Mouse (Mus musculus): ENCODE measurements around the gene Fgf2. TPM values are rescaled to one million over a fixed set of nuclear protein-coding genes. Genes with fewer than 3 reads are reported as not detected.
A peak's percentile ranks its signal among the peaks of the same experiment; 100 is the strongest.

Fgf2 gene
- total and polyA plus RNA-seq, 3 experiments, result 0.15 to 0.53 TPM; not detected in 1

DNA sequence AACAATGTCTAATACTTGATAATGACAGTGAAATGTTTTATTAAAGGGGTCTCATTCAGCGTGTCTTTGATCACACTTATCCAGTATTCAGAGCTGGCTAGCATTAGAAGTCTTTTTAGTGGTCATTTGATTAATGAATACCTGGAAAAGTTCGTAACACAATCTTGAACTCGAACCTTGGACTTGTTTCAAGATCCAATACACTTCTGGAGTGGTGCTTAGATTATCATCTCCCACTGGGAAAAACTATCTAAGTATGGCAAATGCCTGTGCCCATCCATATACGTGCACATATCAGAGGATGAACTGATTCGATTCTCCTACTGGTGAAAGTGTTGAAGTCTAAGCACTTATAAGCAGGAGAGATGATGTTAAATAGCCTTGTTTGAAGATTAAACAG is 70.2 kb downstream of the Fgf2 start:
- Histone ChIP-seq H3K27me3 (ENCODE audit: control insufficient read depth in 1 of 2, insufficient read depth in 2 of 2, low read length in 2 of 2) (no peaks in the 10 kb centered on the region), H3K79me2 (ENCODE audit: control insufficient read depth, insufficient read depth, low read length, poor library complexity) (peaks cover 29% of the 10 kb centered on the region), H3K9me3 (replicated peaks; ENCODE audit: insufficient read depth, low read length) (no peaks in the 10 kb centered on the region), H3K4me1 (ENCODE audit: control insufficient read depth in 1 of 2, insufficient read depth in 2 of 2, low read length in 2 of 2) (peaks cover 2 to 6% of the 10 kb centered on the region in 2 experiments; a peak in 1 of 4 replicates), H3K27ac (ENCODE audit: control insufficient read depth, low read depth, low read length) (no peak overlapping the region), H3K36me3 (ENCODE audit: control insufficient read depth in 1 of 2, insufficient read depth in 2 of 2, low read length in 2 of 2) (peaks cover 0 to 14% of the 10 kb centered on the region in 2 experiments; a peak in 2 of 4 replicates), H3K4me3 (ENCODE audit: control insufficient read depth in 1 of 2, insufficient read depth in 1 of 2, low read depth in 2 of 2, low read length in 2 of 2) (peak overlapping the region; percentile 85 to 94; a peak in 2 of 4 replicates), H3K9ac (ENCODE audit: control insufficient read depth, low read depth, low read length, poor library complexity, severe bottlenecking) (no peak overlapping the region; the same call in 1 of the 2 replicates)
- TF ChIP-seq ETS1 (IDR thresholded peaks at IDR 0.05; ENCODE audit: low read depth, low read length) (no peak), ELF1 (IDR thresholded peaks at IDR 0.05; ENCODE audit: low read depth, low read length) (no peak), MXI1 (IDR thresholded peaks at IDR 0.05; ENCODE audit: low read depth, low read length) (no peak)
- no peak for DNase-seq (ENCODE audit: low read depth, low spot score)

DNA sequence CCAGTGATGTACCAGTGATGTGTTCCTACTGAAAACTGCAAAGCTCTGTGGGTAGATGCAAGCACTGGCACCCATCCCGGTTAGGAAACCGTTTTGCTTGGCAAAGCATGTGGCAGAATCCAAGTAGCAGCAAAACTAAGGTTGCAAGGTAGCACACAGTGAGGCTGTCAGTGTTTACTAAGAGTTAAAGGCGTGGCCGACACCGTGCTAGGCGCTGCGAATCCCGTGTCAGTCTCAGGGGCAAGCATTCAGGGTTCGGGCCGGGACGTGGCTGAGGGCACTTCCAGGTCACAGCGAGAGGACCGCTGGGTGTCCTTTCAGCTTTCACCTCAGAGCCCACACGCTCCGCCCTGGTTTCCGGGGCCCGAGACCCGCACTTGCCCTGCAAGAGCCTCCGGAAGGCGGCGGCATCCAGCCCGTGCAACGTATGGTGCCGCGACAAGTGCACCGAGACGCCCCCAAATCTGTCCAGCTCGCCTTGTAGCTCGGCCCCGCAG is 70.9 kb downstream of the Fgf2 start:
- no peak for DNase-seq (ENCODE audit: low read depth, low spot score)
- H3K4me1 ChIP-seq (ENCODE audit: control insufficient read depth in 1 of 2, insufficient read depth in 2 of 2, low read length in 2 of 2), result peaks cover 2 to 6% of the 10 kb centered on the region in 2 experiments; a peak in 1 of 4 replicates
- no peaks in the 10 kb centered on the region for H3K9me3 ChIP-seq (replicated peaks; ENCODE audit: insufficient read depth, low read length)
- H3K9ac ChIP-seq (ENCODE audit: control insufficient read depth, low read depth, low read length, poor library complexity, severe bottlenecking), result peak overlapping the region; percentile 98
- peak overlapping the region; percentile 85 for H3K27ac ChIP-seq (ENCODE audit: control insufficient read depth, low read depth, low read length)
- H3K27me3 ChIP-seq (ENCODE audit: control insufficient read depth in 1 of 2, insufficient read depth in 2 of 2, low read length in 2 of 2), result no peaks in the 10 kb centered on the region
- H3K36me3 ChIP-seq (ENCODE audit: control insufficient read depth in 1 of 2, insufficient read depth in 2 of 2, low read length in 2 of 2), result peaks cover 0 to 14% of the 10 kb centered on the region in 2 experiments; a peak in 2 of 4 replicates
- H3K79me2 ChIP-seq (ENCODE audit: control insufficient read depth, insufficient read depth, low read length, poor library complexity), result peaks cover 35% of the 10 kb centered on the region
- peak overlapping the region; percentile 85 to 94 for H3K4me3 ChIP-seq (ENCODE audit: control insufficient read depth in 1 of 2, insufficient read depth in 1 of 2, low read depth in 2 of 2, low read length in 2 of 2)
- TF ChIP-seq HCFC1 (IDR thresholded peaks at IDR 0.05; ENCODE audit: low read depth, low read length), result no peak
- TF ChIP-seq ZKSCAN1 (IDR thresholded peaks at IDR 0.05; ENCODE audit: low read depth, low read length), result no peak
- TF ChIP-seq MYC (IDR thresholded peaks at IDR 0.05; ENCODE audit: low read depth, low read length), result peak; percentile 64
- TF ChIP-seq SIN3A (IDR thresholded peaks at IDR 0.05; ENCODE audit: low read length), result peak; percentile 51; the same call in 1 of the 2 replicates
- TF ChIP-seq MAX (IDR thresholded peaks at IDR 0.05; ENCODE audit: low read length), result peak; percentile 49; the same call in 1 of the 2 replicates
- TF ChIP-seq GABPA (IDR thresholded peaks at IDR 0.05; ENCODE audit: low read depth, low read length), result no peak
- TF ChIP-seq POLR2AphosphoS2 (IDR thresholded peaks at IDR 0.05; ENCODE audit: low read length), result no peak
- peak; percentile 16; the same call in 1 of the 2 replicates for TF ChIP-seq MXI1 (IDR thresholded peaks at IDR 0.05; ENCODE audit: low read depth, low read length)
- no peak for TF ChIP-seq CHD1 (IDR thresholded peaks at IDR 0.05; ENCODE audit: low read depth, low read length)
- TF ChIP-seq CTCF (IDR thresholded peaks at IDR 0.05 in 2 of 3, conservative IDR thresholded peaks at IDR 0.05 in 1 of 3; ENCODE audit: control insufficient read depth in 1 of 3, insufficient read depth in 1 of 3, low read depth in 2 of 3, low read length in 3 of 3, poor library complexity in 1 of 3, severe bottlenecking in 1 of 3), result no peak

DNA sequence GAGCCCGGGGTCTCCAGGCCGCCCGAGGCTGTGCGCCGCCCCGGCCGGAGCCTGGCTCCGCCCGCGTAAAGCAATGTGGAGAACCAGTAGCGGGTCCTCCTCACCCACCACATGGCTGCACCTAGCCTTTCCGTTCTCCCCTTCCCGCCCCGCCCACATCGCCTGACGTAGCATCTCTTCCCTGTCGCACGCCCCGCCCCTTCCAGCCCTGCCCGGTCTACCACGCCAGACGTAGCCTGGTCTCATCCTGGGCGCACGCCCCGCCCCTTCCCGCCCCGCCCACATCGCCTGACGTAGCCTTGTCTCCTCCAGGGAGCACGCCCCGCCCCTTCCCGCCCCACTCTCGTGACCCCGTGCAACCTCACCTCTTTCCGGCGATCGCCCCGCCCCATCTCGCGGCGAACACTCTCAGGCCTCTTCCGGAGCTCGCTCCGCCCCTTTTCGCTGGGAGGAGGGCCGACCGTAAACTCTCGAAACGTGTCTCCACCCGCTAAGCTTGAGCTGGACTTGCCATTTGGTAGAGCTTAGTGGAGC is 71.4 kb downstream of the Fgf2 start, which contains the start of gene Spata5:
Spata5 (plus strand) TSS at position 439 of the 534 bp plus-strand sequence.
- Histone ChIP-seq H3K4me1 (ENCODE audit: control insufficient read depth in 1 of 2, insufficient read depth in 2 of 2, low read length in 2 of 2) (peaks cover 2 to 6% of the 10 kb centered on the region in 2 experiments; a peak in 1 of 4 replicates), H3K36me3 (ENCODE audit: control insufficient read depth in 1 of 2, insufficient read depth in 2 of 2, low read length in 2 of 2) (peaks cover 3 to 12% of the 10 kb centered on the region in 2 experiments; a peak in 3 of 4 replicates), H3K9me3 (replicated peaks; ENCODE audit: insufficient read depth, low read length) (no peaks in the 10 kb centered on the region), H3K79me2 (ENCODE audit: control insufficient read depth, insufficient read depth, low read length, poor library complexity) (peaks cover 35% of the 10 kb centered on the region), H3K4me3 (ENCODE audit: control insufficient read depth in 1 of 2, insufficient read depth in 1 of 2, low read depth in 2 of 2, low read length in 2 of 2) (peak within 1 kb of the TSS; percentile 94 to 95), H3K27me3 (ENCODE audit: control insufficient read depth in 1 of 2, insufficient read depth in 2 of 2, low read length in 2 of 2) (no peaks in the 10 kb centered on the region), H3K27ac (ENCODE audit: control insufficient read depth, low read depth, low read length) (peak within 1 kb of the TSS; percentile 88), H3K9ac (ENCODE audit: control insufficient read depth, low read depth, low read length, poor library complexity, severe bottlenecking) (peak within 1 kb of the TSS; percentile 98)
- peak; percentile 99 for DNase-seq (ENCODE audit: low read depth, low spot score)
- TF ChIP-seq ETS1 (IDR thresholded peaks at IDR 0.05; ENCODE audit: low read depth, low read length) (no peak), ZC3H11A (IDR thresholded peaks at IDR 0.05; ENCODE audit: low read depth, low read length) (no peak), UBTF (IDR thresholded peaks at IDR 0.05; ENCODE audit: borderline replicate concordance, insufficient read depth, low read depth, low read length) (no peak), CTCF (IDR thresholded peaks at IDR 0.05 in 2 of 3, conservative IDR thresholded peaks at IDR 0.05 in 1 of 3; ENCODE audit: control insufficient read depth in 1 of 3, insufficient read depth in 1 of 3, low read depth in 2 of 3, low read length in 3 of 3, poor library complexity in 1 of 3, severe bottlenecking in 1 of 3) (no peak), ELF1 (IDR thresholded peaks at IDR 0.05; ENCODE audit: low read depth, low read length) (peak; percentile 64), JUND (IDR thresholded peaks at IDR 0.05; ENCODE audit: low read depth, low read length) (no peak), RAD21 (IDR thresholded peaks at IDR 0.05; ENCODE audit: low read depth, low read length) (no peak), SMC3 (IDR thresholded peaks at IDR 0.05; ENCODE audit: low read depth, low read length) (no peak), POLR2AphosphoS2 (IDR thresholded peaks at IDR 0.05; ENCODE audit: low read length) (peak; percentile 56; the same call in 1 of the 2 replicates), MYC (IDR thresholded peaks at IDR 0.05; ENCODE audit: low read depth, low read length) (no peak; the same call in 1 of the 2 replicates), POLR2AphosphoS5 (IDR thresholded peaks at IDR 0.05; ENCODE audit: borderline replicate concordance, low read depth, low read length) (no peak), RCOR1 (IDR thresholded peaks at IDR 0.05; ENCODE audit: low read depth, low read length) (no peak), MAX (IDR thresholded peaks at IDR 0.05; ENCODE audit: low read length) (no peak; the same call in 1 of the 2 replicates), TAL1 (IDR thresholded peaks at IDR 0.05; ENCODE audit: low read length) (no peak), E2F4 (IDR thresholded peaks at IDR 0.05; ENCODE audit: borderline replicate concordance, low read depth, low read length) (0 out of 2 replicates have a peak, but pooled peaks have one; percentile 30), BHLHE40 (IDR thresholded peaks at IDR 0.05; ENCODE audit: borderline replicate concordance, low read depth, low read length) (peak; percentile 92), KAT2A (conservative IDR thresholded peaks at IDR 0.05; ENCODE audit: low read depth, low read length) (no peak)

Data from MEL (cell line).